Mouse (Mus musculus): ENCODE measurements around the gene Shc3. TPM values are rescaled to one million over a fixed set of nuclear protein-coding genes. Genes with fewer than 3 reads are reported as not detected.

Gene Shc3
- polyA plus RNA-seq, 1 experiment from 2014 or later, result 5.4 TPM

DNA sequence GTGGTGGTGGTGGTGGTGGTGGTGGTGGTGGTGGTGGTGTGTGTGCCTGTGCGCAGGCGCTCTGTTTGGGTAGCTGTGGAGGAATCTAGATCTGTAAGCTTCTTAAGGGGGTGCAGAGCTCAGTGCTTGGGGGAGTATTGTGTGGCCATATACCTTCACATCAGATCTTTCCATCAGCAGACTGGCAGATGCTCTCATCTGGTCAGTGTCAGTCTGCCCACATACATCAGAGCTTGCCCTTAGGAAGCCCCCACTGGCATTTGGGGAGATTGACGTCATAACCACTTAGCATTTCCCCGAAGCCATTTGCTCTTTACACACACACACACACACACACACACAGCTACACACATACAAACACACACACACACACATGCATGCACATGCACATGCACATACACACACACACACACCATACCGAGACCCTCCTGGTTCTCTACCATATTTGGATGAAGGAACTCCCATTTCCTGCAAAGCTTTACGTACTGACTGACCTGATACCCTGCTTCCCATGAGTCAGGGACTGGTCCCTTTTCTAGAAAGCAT is 159.2 kb downstream of the Shc3 start:
- Histone ChIP-seq H3K9ac (no peak overlapping the region), H3K4me1 (peaks cover 15% of the 10 kb centered on the region), H3K36me3 (0 out of 2 replicates have a peak, but pooled peaks cover 5% of the 10 kb centered on the region), H3K27ac (no peak overlapping the region), H3K9me3 (no peaks in the 10 kb centered on the region), H3K4me3 (0 out of 2 replicates have a peak overlapping the region, but pooled peaks have one; percentile 36), H3K27me3 (replicated peaks) (peaks cover 32% of the 10 kb centered on the region), H3K4me2 (replicated peaks) (peak overlapping the region; percentile 64)
- ATAC-seq (ENCODE audit: low FRiP score, low read depth), result no peak
- WGBS, result 79% methylated on average over 6 of the region's 6 CpGs

DNA sequence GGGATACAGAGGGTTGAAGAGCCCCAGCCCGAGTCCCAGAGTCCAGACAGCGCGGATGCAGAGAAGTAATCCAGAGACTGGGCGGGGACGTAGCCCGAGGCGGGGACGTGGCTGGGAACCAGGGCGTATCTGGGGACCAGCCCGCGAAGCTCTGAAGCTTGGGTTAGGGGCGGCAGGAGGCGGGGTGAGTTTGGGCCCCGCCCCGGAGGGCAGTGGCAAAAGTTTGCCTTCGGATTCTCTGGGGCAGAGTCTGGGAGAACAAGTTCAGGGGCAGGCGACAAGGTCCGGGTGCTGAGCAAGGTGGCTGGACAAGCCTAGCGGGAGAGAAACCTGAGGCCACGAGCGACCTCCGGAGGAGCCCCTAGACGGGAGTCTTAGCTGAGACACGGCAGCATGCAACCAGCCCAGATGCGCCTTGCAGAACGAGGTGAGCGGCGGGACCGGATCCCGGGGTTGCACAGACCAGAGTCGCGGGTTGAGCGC is 160.7 kb downstream of the Shc3 start, which contains the start of gene S1pr3:
TSS of gene S1pr3 (plus strand) at position 121 of the 483 bp plus-strand sequence.
- WGBS, result under 1% methylated on average over 33 of the region's 33 CpGs

DNA sequence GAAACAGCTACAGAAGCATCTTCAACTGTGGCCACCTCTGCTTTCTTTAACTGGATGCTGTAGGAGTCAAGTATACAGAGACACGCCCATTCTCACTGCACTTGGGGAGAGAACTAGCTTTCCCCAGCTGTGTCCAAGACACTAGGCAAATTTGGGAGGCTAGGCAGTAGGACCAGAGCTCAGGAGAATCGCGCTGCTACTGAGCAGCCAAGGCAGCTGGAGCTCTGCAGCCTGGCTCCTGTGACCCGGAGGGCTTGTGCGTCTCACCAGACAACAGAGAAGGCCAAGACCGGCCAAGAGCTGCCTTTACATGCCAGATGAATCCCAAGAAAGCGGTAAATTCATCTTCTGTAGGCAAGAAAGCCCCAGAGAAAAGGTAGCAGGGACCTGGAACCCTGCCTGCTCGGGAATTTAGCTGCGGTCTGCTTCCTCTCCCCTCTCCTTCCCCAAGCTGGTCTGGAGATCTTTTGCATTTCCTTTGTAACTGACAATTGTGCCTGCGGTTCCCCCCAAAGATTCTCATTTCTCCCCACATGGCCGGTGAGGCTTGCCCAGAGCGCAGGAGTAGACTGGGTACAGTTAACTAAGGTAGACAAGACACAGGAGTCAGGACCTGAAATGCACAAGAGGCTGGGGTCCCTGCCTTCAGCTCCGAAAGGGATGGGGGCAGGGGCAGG is 161.5 kb downstream of the Shc3 start:
- Histone ChIP-seq H3K4me1 (peaks cover 15% of the 10 kb centered on the region), H3K9ac (no peak overlapping the region)
- no peak for ATAC-seq (ENCODE audit: low FRiP score, low read depth)

More for the DNA sequence above, 160.7 kb downstream of the Shc3 start, which contains the start of gene S1pr3:
- H3K4me2 ChIP-seq (replicated peaks), result peak within 1 kb of the TSS; percentile 64
- H3K4me3 ChIP-seq, result peak within 1 kb of the TSS; percentile 36
- H3K9me3 ChIP-seq, result no peaks in the 10 kb centered on the region
- H3K9ac ChIP-seq, result peak within 1 kb of the TSS; percentile 52
- ATAC-seq (ENCODE audit: low FRiP score, low read depth), result peak; percentile 66
- peaks cover 32% of the 10 kb centered on the region for H3K27me3 ChIP-seq (replicated peaks)
- H3K27ac ChIP-seq, result no peak within 1 kb of the TSS
- H3K4me1 ChIP-seq, result peaks cover 15% of the 10 kb centered on the region
- H3K36me3 ChIP-seq, result no peaks in the 10 kb centered on the region

DNA sequence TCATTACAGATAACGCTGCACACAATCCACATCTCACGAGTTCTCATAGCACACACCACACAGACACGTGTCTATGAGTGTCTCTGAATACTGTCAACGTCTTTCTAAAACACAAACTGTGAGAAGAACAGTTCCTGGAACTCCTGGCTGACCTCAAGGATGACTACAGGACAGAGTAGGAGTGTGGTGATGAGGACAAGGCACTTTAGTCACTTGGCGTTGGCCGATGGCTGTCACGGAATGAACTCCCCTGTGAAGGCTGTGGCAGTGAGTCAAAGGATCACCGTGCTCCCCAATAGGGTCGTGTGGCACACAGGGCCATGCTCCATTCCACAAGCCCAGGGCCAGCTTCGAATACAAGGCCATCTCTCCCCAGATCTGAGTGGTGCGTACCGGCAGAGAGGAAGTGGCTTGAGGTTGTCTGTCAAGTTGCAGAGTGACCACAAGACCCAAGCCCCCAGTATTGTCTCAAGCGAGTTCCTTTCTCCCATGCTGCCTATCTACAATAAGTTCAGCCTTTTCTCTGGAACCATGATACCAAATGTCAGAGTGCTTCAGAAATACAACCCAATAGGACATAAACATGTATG is 163.4 kb downstream of the Shc3 start:
- no peak overlapping the region for H3K4me3 ChIP-seq
- H3K27me3 ChIP-seq (replicated peaks), result peaks cover 32% of the 10 kb centered on the region
- H3K36me3 ChIP-seq, result no peaks in the 10 kb centered on the region
- WGBS, result 91% methylated on average over 13 of the region's 13 CpGs
- ATAC-seq (ENCODE audit: low FRiP score, low read depth), result no peak
- H3K27ac ChIP-seq, result no peak overlapping the region
- no peak overlapping the region for H3K9ac ChIP-seq
- H3K9me3 ChIP-seq, result no peaks in the 10 kb centered on the region
- peaks cover 20% of the 10 kb centered on the region for H3K4me1 ChIP-seq
- H3K4me2 ChIP-seq (replicated peaks), result no peak overlapping the region

More for the DNA sequence above, 161.5 kb downstream of the Shc3 start:
- peaks cover 32% of the 10 kb centered on the region for H3K27me3 ChIP-seq (replicated peaks)
- H3K4me2 ChIP-seq (replicated peaks), result peak overlapping the region; percentile 64
- H3K36me3 ChIP-seq, result no peaks in the 10 kb centered on the region
- H3K27ac ChIP-seq, result no peak overlapping the region
- no peaks in the 10 kb centered on the region for H3K9me3 ChIP-seq
- no peak overlapping the region for H3K4me3 ChIP-seq
- 27% methylated on average over 13 of the region's 13 CpGs for WGBS

DNA sequence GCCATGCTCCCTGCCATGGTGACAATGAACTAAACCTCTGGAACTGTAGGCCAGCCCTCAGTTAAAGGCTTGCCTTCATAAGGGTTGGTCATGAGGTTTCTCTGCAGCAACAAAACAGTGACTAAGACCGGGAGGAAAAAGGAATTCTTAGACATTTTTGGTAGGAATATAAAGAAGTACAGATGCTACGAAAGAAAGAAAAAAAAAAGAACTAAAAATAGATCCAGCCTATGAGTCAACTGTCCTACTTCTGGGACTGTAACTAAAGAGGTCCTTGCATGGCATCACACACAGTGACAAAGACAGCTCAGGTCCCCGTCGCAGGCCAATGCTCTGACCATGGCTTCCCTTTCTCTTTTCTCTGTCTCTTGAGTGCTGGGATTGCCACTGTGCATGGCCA is 164.7 kb downstream of the Shc3 start:
- no peak overlapping the region for H3K27ac ChIP-seq
- 92% methylated on average over 4 of the region's 4 CpGs for WGBS

DNA sequence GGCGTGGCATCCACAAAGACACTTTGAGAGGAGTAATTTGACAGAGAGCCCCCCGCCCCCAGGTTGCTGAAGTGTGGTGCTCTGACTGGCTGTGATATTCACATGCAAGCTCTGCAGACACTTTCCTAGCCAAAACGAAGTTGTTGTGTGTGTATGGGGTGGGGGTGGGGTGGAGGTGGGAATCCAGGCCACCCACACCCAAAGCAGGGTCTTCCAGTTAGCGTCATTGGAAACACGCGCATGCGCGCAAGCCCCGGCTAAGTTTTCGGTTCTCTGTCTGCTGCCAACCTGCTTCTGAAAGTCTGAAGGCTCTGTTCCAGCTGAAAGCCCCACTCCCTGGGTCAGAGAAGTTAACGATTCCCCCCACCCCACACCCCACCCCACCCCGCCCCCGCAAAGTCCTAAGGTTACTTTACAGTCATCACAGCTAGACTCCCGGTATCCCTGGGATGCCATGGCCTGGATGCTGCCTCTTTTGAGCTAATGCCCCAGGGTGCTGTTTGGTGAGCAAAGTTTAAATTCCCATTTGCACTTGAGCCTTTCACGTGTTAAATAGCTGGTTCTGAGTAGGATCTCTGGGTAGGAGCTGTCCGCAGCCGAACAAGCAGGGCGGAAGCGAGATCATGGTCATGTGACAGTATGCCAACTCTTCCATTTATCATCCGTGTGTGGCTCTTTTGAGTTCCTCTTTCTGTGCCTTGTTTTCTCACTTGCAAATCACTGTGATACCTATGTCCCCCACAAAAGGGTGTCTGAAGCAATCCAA is 168.3 kb downstream of the Shc3 start:
- ATAC-seq (ENCODE audit: low FRiP score, low read depth), result peak; percentile 81
- Histone ChIP-seq H3K9ac (peak overlapping the region; percentile 48), H3K27me3 (replicated peaks) (no peaks in the 10 kb centered on the region), H3K9me3 (no peaks in the 10 kb centered on the region), H3K4me2 (replicated peaks) (peak overlapping the region; percentile 71), H3K27ac (no peak overlapping the region), H3K4me3 (peak overlapping the region; percentile 37), H3K4me1 (peaks cover 10% of the 10 kb centered on the region), H3K36me3 (no peaks in the 10 kb centered on the region)
- WGBS, result 8% methylated on average over 20 of the region's 20 CpGs

More for the DNA sequence above, 164.7 kb downstream of the Shc3 start:
- Histone ChIP-seq H3K36me3 (no peaks in the 10 kb centered on the region), H3K9ac (no peak overlapping the region), H3K27me3 (replicated peaks) (peaks cover 26% of the 10 kb centered on the region), H3K4me3 (no peak overlapping the region), H3K4me1 (peaks cover 25% of the 10 kb centered on the region), H3K9me3 (no peaks in the 10 kb centered on the region), H3K4me2 (replicated peaks) (no peak overlapping the region)
- ATAC-seq (ENCODE audit: low FRiP score, low read depth), result no peak

DNA sequence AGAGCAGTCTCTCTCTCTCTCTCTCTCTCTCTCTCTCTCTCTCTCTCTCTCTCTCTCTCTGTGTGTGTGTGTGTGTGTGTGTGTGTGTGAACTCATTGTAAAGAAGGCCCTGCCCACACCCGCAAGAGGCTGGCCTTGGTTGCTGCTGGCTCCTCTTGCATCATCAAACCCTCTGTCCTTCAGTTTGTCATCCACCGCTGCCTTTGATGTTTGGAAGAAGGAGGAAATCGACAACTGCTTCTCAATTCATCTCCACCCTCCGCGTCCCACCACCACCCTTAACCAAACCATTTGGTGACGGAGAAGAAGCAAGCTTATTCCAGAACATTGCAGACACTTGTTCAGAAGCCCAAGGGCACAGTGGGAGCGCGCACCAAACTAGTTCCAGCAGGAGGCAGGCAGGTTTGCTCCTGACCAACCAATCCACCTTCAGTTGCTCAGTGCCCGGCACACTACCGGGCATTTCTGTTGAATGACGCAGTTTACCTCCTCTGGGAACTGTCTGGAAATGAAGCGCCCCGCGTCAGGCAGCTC is 169.0 kb downstream of the Shc3 start:
- no peak overlapping the region for H3K27ac ChIP-seq
- H3K9me3 ChIP-seq, result peaks cover 4% of the 10 kb centered on the region; the same call in 1 of the 2 replicates
- 27% methylated on average over 14 of the region's 14 CpGs for WGBS
- peak; percentile 52 for ATAC-seq (ENCODE audit: low FRiP score, low read depth)
- 0 out of 2 replicates have a peak overlapping the region, but pooled peaks have one; percentile 48 for H3K9ac ChIP-seq
- no peaks in the 10 kb centered on the region for H3K27me3 ChIP-seq (replicated peaks)
- no peaks in the 10 kb centered on the region for H3K36me3 ChIP-seq
- peaks cover 10% of the 10 kb centered on the region for H3K4me1 ChIP-seq
- peak overlapping the region; percentile 71 for H3K4me2 ChIP-seq (replicated peaks)
- peak overlapping the region; percentile 37 for H3K4me3 ChIP-seq

DNA sequence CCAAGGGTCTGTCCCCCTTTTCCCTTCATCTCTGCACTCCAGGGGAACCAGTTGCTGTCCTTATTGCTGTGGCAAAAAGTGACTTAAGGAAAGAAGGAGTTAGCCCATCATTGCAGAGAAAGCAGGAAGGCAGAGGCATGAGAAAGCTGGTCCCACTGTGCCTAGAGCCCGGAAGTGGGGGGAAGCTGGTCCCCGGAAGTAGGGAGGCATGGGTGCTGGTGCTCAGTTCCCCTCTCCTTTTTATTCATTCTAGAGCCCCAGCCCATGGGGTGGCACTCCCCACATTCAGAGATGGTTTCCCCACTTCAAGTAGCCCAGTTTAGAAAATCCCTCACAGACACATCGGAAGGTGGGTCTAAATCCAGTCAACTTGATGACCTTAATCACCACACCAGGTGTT is 169.7 kb downstream of the Shc3 start:
- Histone ChIP-seq H3K4me1 (peaks cover 10% of the 10 kb centered on the region), H3K4me2 (replicated peaks) (no peak overlapping the region), H3K36me3 (no peaks in the 10 kb centered on the region), H3K9ac (no peak overlapping the region), H3K27ac (no peak overlapping the region), H3K27me3 (replicated peaks) (no peaks in the 10 kb centered on the region), H3K4me3 (no peak overlapping the region), H3K9me3 (peaks cover 10% of the 10 kb centered on the region; the same call in 1 of the 2 replicates)
- ATAC-seq (ENCODE audit: low FRiP score, low read depth), result no peak
- 87% methylated on average over 3 of the region's 3 CpGs for WGBS

DNA sequence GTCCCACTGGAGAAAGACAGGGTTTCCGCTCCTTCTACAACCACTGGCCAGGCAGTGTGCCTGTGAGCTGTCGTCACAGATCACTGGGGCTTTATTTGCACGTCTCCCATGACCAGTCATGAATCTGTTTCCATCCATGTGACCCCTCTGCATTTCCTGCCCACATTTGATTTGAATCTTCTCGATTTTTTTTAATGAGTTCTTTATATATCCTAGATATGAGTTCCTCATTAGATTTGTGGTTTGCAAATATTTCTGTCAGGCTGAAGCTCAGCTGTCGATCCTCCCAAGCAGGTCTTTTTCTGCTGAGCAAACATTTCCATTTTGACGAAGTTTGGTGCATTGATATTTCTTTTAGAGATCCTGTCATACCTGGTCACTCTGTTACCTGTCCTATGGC is 171.4 kb downstream of the Shc3 start:
- Histone ChIP-seq H3K4me1 (peaks cover 10% of the 10 kb centered on the region), H3K9me3 (peaks cover 10% of the 10 kb centered on the region; the same call in 1 of the 2 replicates), H3K27ac (no peak overlapping the region), H3K36me3 (no peaks in the 10 kb centered on the region), H3K9ac (no peak overlapping the region), H3K4me3 (no peak overlapping the region), H3K27me3 (replicated peaks) (no peaks in the 10 kb centered on the region), H3K4me2 (replicated peaks) (no peak overlapping the region)
- ATAC-seq (ENCODE audit: low FRiP score, low read depth), result no peak
- 86% methylated on average over 6 of the region's 6 CpGs for WGBS

DNA sequence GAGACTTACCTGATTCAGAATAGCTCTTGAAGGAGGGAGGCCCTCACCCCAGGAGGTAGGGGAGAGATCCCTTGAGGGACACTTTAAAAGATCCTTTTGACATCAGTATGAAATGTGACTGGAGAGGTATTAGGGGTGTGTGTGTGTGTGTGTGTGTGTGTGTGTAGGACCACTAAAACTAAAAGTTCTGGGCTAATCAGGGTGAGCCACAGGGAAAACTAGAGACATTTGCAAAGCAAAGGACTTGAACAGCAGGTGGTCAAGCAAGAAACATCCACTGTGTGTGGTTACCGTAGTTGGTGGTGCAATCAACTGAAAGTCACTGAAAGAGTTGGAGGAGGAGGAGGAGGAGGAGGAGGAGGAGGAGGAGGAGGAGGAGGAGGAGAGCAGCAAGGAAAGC is 177.0 kb downstream of the Shc3 start:
- Histone ChIP-seq H3K36me3 (no peaks in the 10 kb centered on the region), H3K4me2 (replicated peaks) (no peak overlapping the region), H3K9me3 (peaks cover 10% of the 10 kb centered on the region; the same call in 1 of the 2 replicates), H3K9ac (no peak overlapping the region), H3K4me3 (no peak overlapping the region), H3K27ac (no peak overlapping the region), H3K4me1 (no peaks in the 10 kb centered on the region), H3K27me3 (replicated peaks) (no peaks in the 10 kb centered on the region)
- ATAC-seq (ENCODE audit: low FRiP score, low read depth), result no peak
- no CpG with 5 or more reads among the region's 1 CpGs for WGBS

DNA sequence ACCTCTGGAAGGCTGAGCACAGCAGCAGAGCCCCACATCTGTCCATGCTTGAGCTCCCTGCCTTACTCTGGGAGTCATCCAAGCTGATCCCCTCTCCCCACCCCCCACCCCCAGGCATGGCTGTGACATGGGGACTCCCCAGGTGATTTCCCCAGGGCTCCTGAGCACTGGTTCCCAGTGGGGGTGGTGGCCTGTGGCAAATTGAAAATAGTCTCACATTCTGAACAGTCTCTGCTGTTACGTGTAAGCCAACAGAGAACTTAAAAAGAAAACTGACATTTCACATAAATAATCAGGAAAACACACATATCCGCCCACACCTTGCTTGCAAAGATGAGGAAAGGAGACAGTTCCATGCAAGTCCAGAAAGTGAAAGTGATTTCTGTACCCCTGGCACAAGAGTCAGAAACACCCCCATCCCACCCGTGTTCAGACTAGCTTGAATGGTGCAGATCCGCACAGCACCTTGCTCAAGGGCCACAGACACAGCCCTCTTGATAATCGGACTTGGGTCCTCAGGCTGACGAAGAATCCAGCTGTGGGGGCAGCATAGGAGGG is 177.8 kb downstream of the Shc3 start:
- H3K27me3 ChIP-seq (replicated peaks), result no peaks in the 10 kb centered on the region
- H3K4me2 ChIP-seq (replicated peaks), result no peak overlapping the region
- no peak overlapping the region for H3K27ac ChIP-seq
- no peak overlapping the region for H3K9ac ChIP-seq
- 88% methylated on average over 6 of the region's 6 CpGs for WGBS
- ATAC-seq (ENCODE audit: low FRiP score, low read depth), result no peak
- peaks cover 10% of the 10 kb centered on the region; the same call in 1 of the 2 replicates for H3K9me3 ChIP-seq
- H3K36me3 ChIP-seq, result no peaks in the 10 kb centered on the region
- no peak overlapping the region for H3K4me3 ChIP-seq
- no peaks in the 10 kb centered on the region for H3K4me1 ChIP-seq

Data from neural tube, embryonic 12.5 days (tissue).